Mouse (Mus musculus) bone marrow, adult 2 months (tissue): ENCODE data around the gene Syt3. TPM values are rescaled to one million over a fixed set of nuclear protein-coding genes. Genes with fewer than 3 reads are reported as not detected.

Source experiments
- H3K27ac ChIP-seq: fragments of 200-500 bp; 2 replicates; pipeline ENCODE4 v1.5.1; 2012; ENCODE audit warnings: low read depth, mild to moderate bottlenecking, control low read depth, inconsistent platforms, low read length; ENCODE audit not compliant: control insufficient read depth, poor library complexity, insufficient read depth
- H3K4me1 ChIP-seq: fragments of 200-500 bp; 2 replicates; pipeline ENCODE4 v1.6.1; 2011; ENCODE audit warnings: low read length; ENCODE audit not compliant: control insufficient read depth, insufficient read depth
- H3K4me3 ChIP-seq: fragments of 200-500 bp; replicated peaks from 2 replicates; pipeline ENCODE3; 2011; ENCODE audit warnings: mild to moderate bottlenecking, low read depth, low read length, control low read depth; ENCODE audit not compliant: control insufficient read depth
- CTCF ChIP-seq: fragments of 200-500 bp; IDR thresholded peaks from 2 replicates; pipeline ENCODE4 v1.5.1; 2011; ENCODE audit warnings: low read length, control low read depth; ENCODE audit not compliant: control insufficient read depth, insufficient read depth
- POLR2A ChIP-seq: fragments of 200-500 bp; IDR thresholded peaks from 2 replicates; pipeline ENCODE4 v1.6.1; 2011; ENCODE audit warnings: low read depth, mild to moderate bottlenecking, control low read depth, low read length, borderline replicate concordance; ENCODE audit not compliant: control insufficient read depth
- WGBS: fragments of 180-500 bp; shearing (Covaris S2); methylation state at CpG from one replicate; pipeline ENCODE4 v1.1.7; 2018; 5-methylcytosine and 5-hydroxymethylcytosine counted together
- polyA plus RNA-seq: library from polyadenylated mRNA; stranded (reverse); fragments of >200 nt; gene quantifications from 2 replicates; pipeline ENCODE4 v1.2.4, GENCODE M21; 2011; ENCODE audit warnings: low replicate concordance; ENCODE audit not compliant: missing spikeins, insufficient read depth, insufficient read length

Gene Syt3
- polyA plus RNA-seq, 1 experiment: not detected

DNA sequence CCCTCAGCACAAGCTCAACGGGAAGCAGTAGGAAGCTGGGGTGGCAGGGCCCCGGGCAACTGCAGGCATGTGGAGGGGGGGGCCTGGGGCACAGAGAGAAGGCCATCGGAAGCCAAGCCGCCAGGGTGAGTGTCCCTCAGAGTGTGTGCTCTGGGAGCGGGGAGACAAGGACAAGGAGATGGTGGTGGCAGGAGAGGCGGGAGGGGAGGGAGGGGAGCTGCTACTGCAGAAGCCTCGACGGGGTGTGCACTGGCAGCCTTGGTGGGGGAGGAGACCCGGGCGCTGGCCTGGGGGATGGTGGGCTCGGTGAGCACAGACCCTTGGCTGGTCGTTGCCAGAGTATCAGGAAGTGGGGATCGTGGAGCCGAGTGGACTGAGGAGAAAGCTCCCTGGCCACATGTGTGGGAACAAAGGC lies 58.5 kb downstream of the Syt3 start:
- TF ChIP-seq CTCF: no peak
- TF ChIP-seq POLR2A: no peak
- H3K27ac ChIP-seq: no peak overlapping the region
- 2% methylated on average over 14 of the region's 14 CpGs for WGBS
- no peaks in the 10 kb centered on the region for H3K4me1 ChIP-seq
- no peak overlapping the region for H3K4me3 ChIP-seq

DNA sequence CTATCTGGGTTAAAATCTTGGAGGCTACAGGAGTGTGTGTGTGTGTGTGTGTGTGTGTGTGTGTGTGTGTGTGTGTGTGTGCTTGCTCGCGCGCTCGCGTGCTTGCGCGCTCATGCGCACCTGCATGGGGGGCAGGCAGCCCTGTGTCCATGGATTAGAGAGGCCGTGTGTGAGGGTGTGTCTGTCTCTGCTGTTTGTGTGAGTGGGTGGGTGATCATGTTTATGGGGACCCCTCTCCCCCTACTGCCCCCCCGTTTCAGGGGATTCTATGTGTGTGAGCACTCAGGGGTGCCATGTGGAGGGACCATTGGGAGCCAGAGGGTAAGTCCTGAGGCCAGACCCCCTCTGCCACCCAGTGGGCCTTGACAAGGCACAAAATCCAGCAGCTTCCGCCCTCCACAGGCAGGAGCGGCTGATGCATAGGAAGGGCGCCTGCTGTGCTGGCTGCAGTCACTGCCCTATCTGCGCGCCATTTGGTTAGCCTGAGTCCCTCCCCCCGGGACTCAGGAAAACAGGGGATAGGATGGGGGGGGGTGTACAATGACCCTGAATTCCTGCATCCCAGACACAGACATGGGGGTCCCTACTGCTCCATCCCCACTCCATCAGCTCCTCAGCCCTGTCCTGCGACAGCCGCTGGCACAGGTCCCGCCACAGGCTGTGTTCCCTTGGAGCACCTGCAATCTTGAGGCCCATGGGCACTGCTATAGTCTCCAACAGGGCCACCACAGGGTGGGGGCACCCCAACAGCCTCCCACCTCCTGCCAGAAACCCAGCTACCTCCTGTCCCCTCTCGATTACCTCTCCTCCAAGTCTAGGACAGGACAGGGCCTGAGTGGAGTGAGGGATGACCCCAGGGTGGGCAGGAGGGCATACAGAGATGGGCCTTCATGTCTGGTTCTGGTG lies 59.6 kb downstream of the Syt3 start:
- H3K4me3 ChIP-seq: no peak overlapping the region
- H3K27ac ChIP-seq: no peak overlapping the region; the same call in 1 of the 2 replicates
- TF ChIP-seq POLR2A: no peak
- TF ChIP-seq CTCF: no peak
- 20% methylated on average over 20 of the region's 20 CpGs for WGBS
- no peaks in the 10 kb centered on the region for H3K4me1 ChIP-seq

DNA sequence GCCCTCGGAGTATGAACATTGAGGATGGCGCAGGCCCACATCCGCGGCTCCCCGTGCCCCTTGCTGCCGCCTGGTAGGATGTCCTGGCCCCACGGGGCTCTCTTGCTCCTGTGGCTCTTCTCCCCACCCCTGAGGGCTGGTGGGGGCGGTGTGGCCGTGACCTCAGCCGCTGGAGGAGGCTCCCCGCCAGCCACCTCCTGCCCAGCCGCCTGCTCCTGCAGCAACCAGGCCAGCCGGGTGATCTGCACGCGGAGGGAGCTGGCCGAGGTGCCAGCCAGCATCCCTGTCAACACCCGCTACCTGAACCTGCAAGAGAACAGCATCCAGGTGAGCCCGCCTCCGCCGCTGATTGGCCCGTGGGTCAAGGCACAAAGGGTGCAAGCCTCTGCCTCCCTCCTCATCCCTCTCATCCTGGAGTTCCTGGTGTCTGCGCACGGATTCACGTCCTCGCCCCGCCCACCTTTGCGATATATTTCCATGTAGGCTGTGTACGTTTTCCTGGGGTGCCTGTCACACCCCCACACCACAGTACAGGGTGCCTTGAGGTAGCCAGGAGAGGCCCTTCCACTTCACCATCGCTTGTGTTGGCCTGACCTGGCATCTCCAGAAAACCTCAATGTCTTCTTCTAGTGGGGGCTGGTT lies 61.1 kb downstream of the Syt3 start:
- no peak for TF ChIP-seq CTCF
- TF ChIP-seq POLR2A: no peak
- 8% methylated on average over 29 of the region's 29 CpGs for WGBS
- no peaks in the 10 kb centered on the region for H3K4me1 ChIP-seq
- H3K4me3 ChIP-seq: no peak overlapping the region
- no peak overlapping the region for H3K27ac ChIP-seq

DNA sequence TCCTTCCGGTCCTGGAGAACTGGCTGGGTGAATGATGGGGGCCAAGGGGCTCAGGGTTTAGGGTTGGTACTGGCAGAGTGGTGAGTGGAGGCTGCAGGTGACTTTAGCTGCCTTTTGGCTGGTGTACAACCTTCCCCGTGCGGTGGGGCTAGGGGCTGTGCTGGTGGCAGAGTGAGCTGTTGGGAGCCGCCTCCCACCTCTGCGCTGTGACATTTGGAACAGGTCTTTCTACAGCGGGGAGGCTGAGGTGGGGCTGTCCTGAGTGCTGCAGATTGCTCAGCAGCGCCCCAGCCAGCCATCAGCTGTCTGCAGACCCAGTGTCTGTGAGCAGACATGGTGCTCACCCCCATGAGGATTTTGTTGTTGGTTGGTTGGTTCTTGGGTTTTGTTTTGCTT lies 61.6 kb downstream of the Syt3 start:
- Histone ChIP-seq H3K27ac (no peak overlapping the region), H3K4me1 (no peaks in the 10 kb centered on the region), H3K4me3 (no peak overlapping the region)
- TF ChIP-seq POLR2A (no peak), CTCF (no peak)
- 8% methylated on average over 7 of the region's 7 CpGs for WGBS

DNA sequence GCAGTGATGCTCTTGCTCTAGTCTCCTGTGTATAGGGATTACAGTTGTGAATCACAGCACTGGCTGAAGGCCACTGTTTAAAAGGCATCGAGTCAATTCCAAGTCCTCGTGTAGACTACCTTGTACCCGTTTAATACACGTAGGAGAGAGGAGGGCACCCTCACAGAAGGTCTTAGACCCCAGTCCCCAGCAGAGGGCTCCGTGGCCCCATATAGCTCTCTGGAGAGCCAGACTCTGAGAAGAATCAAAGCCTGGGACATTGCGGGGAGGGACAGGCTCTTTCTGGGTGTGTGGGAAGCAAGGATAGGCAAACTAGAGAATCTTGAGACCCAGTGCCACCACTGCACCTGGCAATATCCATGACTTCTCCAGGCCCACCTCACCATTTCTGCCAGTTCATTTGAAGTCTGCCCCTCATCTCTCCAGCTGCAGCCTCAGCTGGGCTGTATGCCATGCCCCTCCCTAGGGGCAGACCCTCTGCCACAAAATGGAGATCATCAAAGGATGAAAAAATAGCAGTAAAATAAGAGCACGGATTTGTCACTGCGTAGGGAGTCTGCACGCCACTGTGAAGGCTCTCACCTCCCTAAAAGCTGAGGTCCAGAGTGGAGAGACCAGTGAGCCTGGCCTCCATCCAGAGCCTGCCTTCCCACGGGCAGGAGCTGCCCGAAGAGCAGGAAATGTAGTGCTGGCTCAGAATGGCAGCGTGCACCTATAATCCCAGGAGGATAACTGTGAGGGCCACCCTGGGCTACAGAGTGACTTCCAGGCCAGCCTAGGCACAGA lies 62.4 kb downstream of the Syt3 start:
- no peak overlapping the region for H3K4me3 ChIP-seq
- TF ChIP-seq CTCF (no peak), POLR2A (no peak)
- 36% methylated on average over 12 of the region's 12 CpGs for WGBS
- H3K27ac ChIP-seq: no peak overlapping the region
- no peaks in the 10 kb centered on the region for H3K4me1 ChIP-seq

Other genes with a start within 250 kb of the Syt3 start
- not detected in 2 replicates for gene Klk1b16, start 247.3 kb upstream of the Syt3 start, polyA plus RNA-seq
- not detected in 2 replicates for gene Klk1b24, start 195.9 kb upstream of the Syt3 start, polyA plus RNA-seq
- not detected in 2 replicates for gene Klk1b3, start 185.9 kb upstream of the Syt3 start, polyA plus RNA-seq
- not detected in 2 replicates for gene Klk1b4, start 176.7 kb upstream of the Syt3 start, polyA plus RNA-seq
- not detected in 2 replicates for gene Klk1b5, start 168.2 kb upstream of the Syt3 start, polyA plus RNA-seq
- gene Klk1, start 158.7 kb upstream of the Syt3 start, polyA plus RNA-seq: 2.4 and 17.2 TPM in 2 replicates
- gene Gm36864, start 147.9 kb upstream of the Syt3 start, polyA plus RNA-seq: not detected in 2 replicates
- 2.0 TPM in 1 of 2 replicates, not detected in the other for gene 1700028J19Rik, start 137.4 kb upstream of the Syt3 start, polyA plus RNA-seq
- gene 2410002F23Rik, start 137.4 kb upstream of the Syt3 start, polyA plus RNA-seq: 45.1 and 74.8 TPM in 2 replicates
- gene Acp4, start 126.7 kb upstream of the Syt3 start, polyA plus RNA-seq: not detected in 2 replicates
- not detected in 2 replicates for gene Gm15517, start 122.7 kb upstream of the Syt3 start, polyA plus RNA-seq
- gene Clec11a, start 77.2 kb upstream of the Syt3 start, polyA plus RNA-seq: 0.75 and 1.8 TPM in 2 replicates
- 1.9 and 4.2 TPM in 2 replicates for gene Shank1, start 73.8 kb upstream of the Syt3 start, polyA plus RNA-seq
- not detected in 2 replicates for gene 1700008O03Rik, start 1.7 kb downstream of the Syt3 start, polyA plus RNA-seq
- gene Lrrc4b, start 44.9 kb downstream of the Syt3 start, polyA plus RNA-seq: 0.92 TPM in 1 of 2 replicates, not detected in the other
- not detected in 2 replicates for gene Aspdh, start 81.3 kb downstream of the Syt3 start, polyA plus RNA-seq
- 128 and 154 TPM in 2 replicates for gene Josd2, start 83.9 kb downstream of the Syt3 start, polyA plus RNA-seq
- gene Emc10, start 112.4 kb downstream of the Syt3 start, polyA plus RNA-seq: 41.8 and 58.8 TPM in 2 replicates
- 4.6 and 5.0 TPM in 2 replicates for gene Fam71e1, start 112.5 kb downstream of the Syt3 start, polyA plus RNA-seq
- 1.5 and 5.4 TPM in 2 replicates for gene Mybpc2, start 140.6 kb downstream of the Syt3 start, polyA plus RNA-seq
- gene Spib, start 148.0 kb downstream of the Syt3 start, polyA plus RNA-seq: 25.0 and 55.6 TPM in 2 replicates
- gene Pold1, start 164.7 kb downstream of the Syt3 start, polyA plus RNA-seq: 147 and 216 TPM in 2 replicates
- 87.8 and 123 TPM in 2 replicates for gene Nr1h2, start 169.8 kb downstream of the Syt3 start, polyA plus RNA-seq
- gene Napsa, start 188.3 kb downstream of the Syt3 start, polyA plus RNA-seq: 21.1 and 49.7 TPM in 2 replicates
- 1.1 and 3.9 TPM in 2 replicates for gene Kcnc3, start 206.6 kb downstream of the Syt3 start, polyA plus RNA-seq